Comparison of ENCODE assay signal across 8 mouse cellular contexts in the genomic region with DNA sequence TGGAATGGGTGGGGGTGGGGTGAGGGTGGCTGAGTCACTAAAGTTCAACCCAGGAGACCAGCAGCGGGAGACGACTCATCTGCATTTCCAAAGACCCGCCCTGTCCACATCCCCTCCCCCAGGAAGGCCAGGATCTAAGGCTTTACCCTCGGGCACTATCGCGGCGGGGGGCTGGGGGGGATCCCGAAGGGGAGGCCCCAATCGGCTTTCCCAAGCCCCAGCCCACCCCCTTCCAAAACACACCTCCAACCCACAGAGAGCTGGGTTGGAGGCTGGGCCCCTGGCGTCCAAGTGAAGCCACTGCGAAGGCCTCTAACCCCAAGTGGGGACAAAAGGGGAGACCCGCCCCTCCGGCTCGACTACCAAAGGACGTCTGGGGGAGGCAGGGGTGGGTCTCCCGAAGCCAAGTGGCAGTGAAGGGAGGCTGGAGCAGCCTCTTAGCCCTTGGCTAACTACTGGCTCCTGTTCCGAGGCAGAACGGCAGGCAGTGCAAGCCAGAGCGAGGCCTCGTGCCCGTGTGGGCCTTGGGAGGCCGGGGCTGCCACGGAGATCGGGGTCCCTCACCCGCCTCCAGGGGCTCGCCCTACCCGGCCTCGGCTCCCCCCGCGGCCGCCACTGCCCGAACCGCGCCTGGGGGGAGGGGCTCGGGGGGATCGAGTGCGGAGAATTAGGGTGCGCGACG. TPM values are rescaled to one million over a fixed set of nuclear protein-coding genes. Genes with fewer than 3 reads are reported as not detected.
A peak's percentile ranks its signal among the peaks of the same experiment; 100 is the strongest.
DNase-seq lines count a peak whose midpoint lies in the region; ATAC-seq and TF ChIP-seq lines count a peak whose summit lies in the region.

No protein-coding gene starts in this region.

- H3K4me1 ChIP-seq in CH12.LX (ENCODE audit: control insufficient read depth in 1 of 2, insufficient read depth in 2 of 2), result peaks cover 10 to 46% of the 10 kb centered on the region in 2 experiments; a peak in 3 of 4 replicates
- H3K4me1 ChIP-seq in forebrain, embryonic 11.5 days (replicated peaks; ENCODE audit: control insufficient read depth, insufficient read depth, low read length), result peaks cover 46% of the 10 kb centered on the region
- H3K4me1 ChIP-seq in limb, embryonic 10.5 days, result peaks cover 62% of the 10 kb centered on the region
- H3K4me1 ChIP-seq in midbrain, embryonic 13.5 days (replicated peaks), result peaks cover 49% of the 10 kb centered on the region

- H3K36me3 ChIP-seq in CH12.LX (replicated peaks in 1 of 2; ENCODE audit: control insufficient read depth in 1 of 2, insufficient read depth in 1 of 2, low read length in 1 of 2), result peaks cover 25 to 45% of the 10 kb centered on the region in 2 experiments
- no peaks in the 10 kb centered on the region for H3K36me3 ChIP-seq in forebrain, embryonic 11.5 days (ENCODE audit: control insufficient read depth, insufficient read depth, low read length)
- H3K36me3 ChIP-seq in limb, embryonic 10.5 days, result peaks cover 35% of the 10 kb centered on the region
- peaks cover 27% of the 10 kb centered on the region for H3K36me3 ChIP-seq in midbrain, embryonic 13.5 days

- peak overlapping the region; percentile 63 to 86 (median 76) for H3K4me3 ChIP-seq in CH12.LX (replicated peaks in 1 of 3; ENCODE audit: low read depth in 2 of 3, low read length in 2 of 3, poor library complexity in 1 of 3)
- peak overlapping the region; percentile 93 for H3K4me3 ChIP-seq in forebrain, embryonic 11.5 days (ENCODE audit: low read depth, low read length)
- peak overlapping the region; percentile 99 for H3K4me3 ChIP-seq in limb, embryonic 10.5 days
- H3K4me3 ChIP-seq in midbrain, embryonic 13.5 days (replicated peaks), result peak overlapping the region; percentile 96

- dilution Hi-C loops in CH12.LX (cut with MboI; ENCODE audit: extremely low pct_ligation_motif_present, extremely low pct_unique_long_range_greater_than_20kb, low sequenced_read_pairs), result no loop called here

- H3K27ac ChIP-seq in CH12.LX (ENCODE audit: insufficient read depth, low read depth), result peak overlapping the region; percentile 99
- H3K27ac ChIP-seq in forebrain, embryonic 11.5 days (ENCODE audit: low read depth, low read length), result peak overlapping the region; percentile 100
- H3K27ac ChIP-seq in limb, embryonic 10.5 days, result peak overlapping the region; percentile 100
- H3K27ac ChIP-seq in midbrain, embryonic 13.5 days, result peak overlapping the region; percentile 100

- H3K27me3 ChIP-seq in CH12.LX (replicated peaks), result no peaks in the 10 kb centered on the region
- H3K27me3 ChIP-seq in forebrain, embryonic 11.5 days (ENCODE audit: control insufficient read depth, insufficient read depth, low read length), result no peaks in the 10 kb centered on the region
- H3K27me3 ChIP-seq in limb, embryonic 10.5 days (ENCODE audit: low read depth, poor library complexity, severe bottlenecking), result no peaks in the 10 kb centered on the region
- no peaks in the 10 kb centered on the region for H3K27me3 ChIP-seq in midbrain, embryonic 13.5 days

- TF ChIP-seq CTCF in CH12.LX (conservative IDR thresholded peaks at IDR 0.05 in 1 of 2, IDR thresholded peaks at IDR 0.05 in 1 of 2; ENCODE audit: low read depth in 2 of 2, low read length in 2 of 2), result no peak

- peak; percentile 68 for ATAC-seq in forebrain, embryonic 11.5 days (replicated peaks; ENCODE audit: low FRiP score)
- peak; percentile 26 for ATAC-seq in midbrain, embryonic 13.5 days
- ATAC-seq in frontal cortex, adult (ENCODE audit: low TSS enrichment), result no peak

- in situ Hi-C loops in CH12.LX (cut with MboI; ENCODE audit: low pct_ligation_motif_present, low pct_unique_long_range_greater_than_20kb, low sequenced_read_pairs), result no loop called here

- DNase-seq in CH12.LX (ENCODE audit: extremely low read depth), result peak; percentile 81
- DNase-seq in adrenal gland, adult 2 months, result peak; percentile 94
- DNase-seq in forebrain, embryonic 11.5 days (ENCODE audit: low spot score), result peak; percentile 94
- peak; percentile 78 to 79 for DNase-seq in heart, postnatal 14 days
- peak; percentile 88 for DNase-seq in limb, embryonic 10.5 days (ENCODE audit: low spot score)
- DNase-seq in testis, postnatal 14 days (ENCODE audit: low spot score), result peak; percentile 78

- no peak for TF ChIP-seq RAD21 in CH12.LX (IDR thresholded peaks at IDR 0.05; ENCODE audit: low read depth, low read length)

- H3K9me3 ChIP-seq in CH12.LX (replicated peaks; ENCODE audit: low read length), result no peaks in the 10 kb centered on the region
- no peaks in the 10 kb centered on the region for H3K9me3 ChIP-seq in forebrain, embryonic 11.5 days (ENCODE audit: control insufficient read depth, low read length)
- H3K9me3 ChIP-seq in limb, embryonic 10.5 days (replicated peaks), result no peaks in the 10 kb centered on the region
- no peaks in the 10 kb centered on the region for H3K9me3 ChIP-seq in midbrain, embryonic 13.5 days

- under 1% methylated on average over 38 of the region's 40 CpGs for WGBS in forebrain, embryonic 11.5 days
- WGBS in limb, embryonic 10.5 days, result under 1% methylated on average over 40 of the region's 40 CpGs
- WGBS in midbrain, embryonic 13.5 days, result under 1% methylated on average over 36 of the region's 40 CpGs

- no peak for TF ChIP-seq EP300 in CH12.LX (IDR thresholded peaks at IDR 0.05; ENCODE audit: low read length)

- H3K9ac ChIP-seq in CH12.LX (ENCODE audit: insufficient read depth, low read depth), result peak overlapping the region; percentile 100
- H3K9ac ChIP-seq in forebrain, embryonic 11.5 days (ENCODE audit: low read length), result peak overlapping the region; percentile 100
- peak overlapping the region; percentile 100 for H3K9ac ChIP-seq in midbrain, embryonic 13.5 days (replicated peaks)

- TF ChIP-seq POLR2A in CH12.LX (IDR thresholded peaks at IDR 0.05; ENCODE audit: low read depth, low read length), result no peak; the same call in 1 of the 2 replicates

- intact Hi-C loops in heart, postnatal 14 days (cut with DNase I), result no loop called here

- H3K4me2 ChIP-seq in CH12.LX (ENCODE audit: insufficient read depth, low read depth, poor library complexity, severe bottlenecking), result peak overlapping the region; percentile 92
- peak overlapping the region; percentile 100 for H3K4me2 ChIP-seq in forebrain, embryonic 11.5 days (ENCODE audit: low read depth, low read length, severe bottlenecking)
- peak overlapping the region; percentile 97 for H3K4me2 ChIP-seq in midbrain, embryonic 13.5 days (replicated peaks)

- peaks cover 45% of the 10 kb centered on the region for H3K79me2 ChIP-seq in CH12.LX (replicated peaks; ENCODE audit: control insufficient read depth, extremely low read depth, insufficient read depth, poor library complexity, severe bottlenecking)

TF ChIP-seq in CH12.LX, 34 proteins besides CTCF, POLR2A, EP300 and RAD21 (continues in another document):
- TF ChIP-seq E2F4 (IDR thresholded peaks at IDR 0.05; ENCODE audit: insufficient replicate concordance, low read depth, low read length), result no peak
- no peak for TF ChIP-seq UBTF (IDR thresholded peaks at IDR 0.05; ENCODE audit: low read depth, low read length)
- TF ChIP-seq TBP (conservative IDR thresholded peaks at IDR 0.05; ENCODE audit: low read depth, low read length), result 0 out of 2 replicates have a peak, but pooled peaks have one; percentile 42
- no peak for TF ChIP-seq ZNF384 (IDR thresholded peaks at IDR 0.05; ENCODE audit: low read depth, low read length)
- TF ChIP-seq BHLHE40 (IDR thresholded peaks at IDR 0.05; ENCODE audit: low read depth, low read length), result no peak

RNA-seq across cellular contexts. Expression of a gene that starts 3.6 kb away (rescaled TPM):
- total RNA-seq in CH12.LX (2012; rRNA removed) (2.3 and 2.6 TPM in 2 replicates), CH12.LX (2014; rRNA removed) (0.50 and 0.70 TPM in 2 replicates)
- 8.0 and 9.1 TPM in 2 replicates for polyA plus RNA-seq in CH12.LX (2012; ENCODE audit: insufficient read length, low read depth)
- 10 to 100 TPM; 20.5 to 24.0 TPM for total RNA-seq in adrenal gland, adult 2 months (2021)
- 17.2 and 22.3 TPM in 2 replicates for polyA plus RNA-seq in adrenal gland, adult 2 months (2012; rRNA removed)
- 13.9 and 15.0 TPM in 2 replicates for polyA plus RNA-seq in forebrain, embryonic 11.5 days (2014; fragmentation: Nextera tagmentation; extraction: Ambion mirVana)
- 10 to 100 TPM; 18.1 to 21.3 TPM for total RNA-seq in heart, postnatal 14 days (2021)
- polyA plus RNA-seq in limb, embryonic 10.5 days (2016; fragmentation: Nextera tagmentation; extraction: Ambion mirVana), result 9.4 and 10.6 TPM in 2 replicates
- polyA plus RNA-seq in midbrain, embryonic 13.5 days (2015; fragmentation: Nextera tagmentation; extraction: Ambion mirVana), result 13.3 and 14.1 TPM in 2 replicates

RNA-seq across cellular contexts. Expression of a gene that starts 5.9 kb away (rescaled TPM):
- 46.5 and 56.9 TPM in 2 replicates for total RNA-seq in CH12.LX (2012; rRNA removed)
- 32.6 and 33.6 TPM in 2 replicates for total RNA-seq in CH12.LX (2014; rRNA removed)
- polyA plus RNA-seq in CH12.LX (2012; ENCODE audit: insufficient read length, low read depth), result 38.2 and 45.4 TPM in 2 replicates
- 1 to 10 TPM in 1 of 2 experiments, under 1 TPM in 1; 0.84 to 3.8 TPM for total RNA-seq in adrenal gland, adult 2 months (2021)
- 1.7 and 3.6 TPM in 2 replicates for polyA plus RNA-seq in adrenal gland, adult 2 months (2012; rRNA removed)
- polyA plus RNA-seq in forebrain, embryonic 11.5 days (2014; fragmentation: Nextera tagmentation; extraction: Ambion mirVana), result 1.2 and 1.9 TPM in 2 replicates
- total RNA-seq in heart, postnatal 14 days (2021), result under 1 TPM; 0.48 to 0.61 TPM
- polyA plus RNA-seq in limb, embryonic 10.5 days (2016; fragmentation: Nextera tagmentation; extraction: Ambion mirVana), result 1.8 and 2.0 TPM in 2 replicates
- 2.6 and 3.3 TPM in 2 replicates for polyA plus RNA-seq in midbrain, embryonic 13.5 days (2015; fragmentation: Nextera tagmentation; extraction: Ambion mirVana)

RNA-seq across cellular contexts. Expression of a gene that starts 30.8 kb away (rescaled TPM):
- total RNA-seq in CH12.LX (2012; rRNA removed) (35.5 and 37.9 TPM in 2 replicates), CH12.LX (2014; rRNA removed) (28.6 and 30.8 TPM in 2 replicates)
- polyA plus RNA-seq in CH12.LX (2012; ENCODE audit: insufficient read length, low read depth), result 38.0 and 46.2 TPM in 2 replicates
- total RNA-seq in adrenal gland, adult 2 months (2021), result 10 to 100 TPM; 20.5 to 29.1 TPM
- polyA plus RNA-seq in adrenal gland, adult 2 months (2012; rRNA removed), result 17.9 and 22.6 TPM in 2 replicates
- 68.5 and 77.8 TPM in 2 replicates for polyA plus RNA-seq in forebrain, embryonic 11.5 days (2014; fragmentation: Nextera tagmentation; extraction: Ambion mirVana)
- 10 to 100 TPM; 17.8 to 18.0 TPM for total RNA-seq in heart, postnatal 14 days (2021)
- 90.1 and 92.0 TPM in 2 replicates for polyA plus RNA-seq in limb, embryonic 10.5 days (2016; fragmentation: Nextera tagmentation; extraction: Ambion mirVana)
- polyA plus RNA-seq in midbrain, embryonic 13.5 days (2015; fragmentation: Nextera tagmentation; extraction: Ambion mirVana), result 72.2 and 74.0 TPM in 2 replicates

RNA-seq across cellular contexts. Expression of a gene that starts 44.2 kb away (rescaled TPM):
- total RNA-seq in CH12.LX (2012; rRNA removed) (not detected in 2 replicates), CH12.LX (2014; rRNA removed) (0.20 TPM in 1 of 2 replicates, not detected in the other)
- not detected in 2 replicates for polyA plus RNA-seq in CH12.LX (2012; ENCODE audit: insufficient read length, low read depth)
- total RNA-seq in adrenal gland, adult 2 months (2021), result 10 to 100 TPM in 1 of 2 experiments, 1 to 10 TPM in 1; 5.0 to 11.2 TPM
- polyA plus RNA-seq in adrenal gland, adult 2 months (2012; rRNA removed), result 1.0 and 2.2 TPM in 2 replicates
- polyA plus RNA-seq in forebrain, embryonic 11.5 days (2014; fragmentation: Nextera tagmentation; extraction: Ambion mirVana), result not detected in 2 replicates
- total RNA-seq in heart, postnatal 14 days (2021), result under 1 TPM in 1 of 2 experiments, not detected in 1; 0.41 TPM
- polyA plus RNA-seq in limb, embryonic 10.5 days (2016; fragmentation: Nextera tagmentation; extraction: Ambion mirVana), result not detected in 2 replicates
- not detected in 2 replicates for polyA plus RNA-seq in midbrain, embryonic 13.5 days (2015; fragmentation: Nextera tagmentation; extraction: Ambion mirVana)
